Mouse (Mus musculus) kidney, adult 9 months (tissue): Measurements from ENCODE around the gene Clic1.
"Not testable (repeated sequence)": the region's sequence is repeated elsewhere in the genome, so short reads cannot be mapped to it uniquely, and the experiment has no call there.

Experiments
- DNase-seq: peaks from one replicate; pipeline ENCODE4 v3.0.0; 2022

The Clic1 gene

GRCm38 (mm10) chr17:35021163-35021808, 28.5 kb upstream of the Clic1 start:
- DNase-seq = peak; percentile 90

DNA sequence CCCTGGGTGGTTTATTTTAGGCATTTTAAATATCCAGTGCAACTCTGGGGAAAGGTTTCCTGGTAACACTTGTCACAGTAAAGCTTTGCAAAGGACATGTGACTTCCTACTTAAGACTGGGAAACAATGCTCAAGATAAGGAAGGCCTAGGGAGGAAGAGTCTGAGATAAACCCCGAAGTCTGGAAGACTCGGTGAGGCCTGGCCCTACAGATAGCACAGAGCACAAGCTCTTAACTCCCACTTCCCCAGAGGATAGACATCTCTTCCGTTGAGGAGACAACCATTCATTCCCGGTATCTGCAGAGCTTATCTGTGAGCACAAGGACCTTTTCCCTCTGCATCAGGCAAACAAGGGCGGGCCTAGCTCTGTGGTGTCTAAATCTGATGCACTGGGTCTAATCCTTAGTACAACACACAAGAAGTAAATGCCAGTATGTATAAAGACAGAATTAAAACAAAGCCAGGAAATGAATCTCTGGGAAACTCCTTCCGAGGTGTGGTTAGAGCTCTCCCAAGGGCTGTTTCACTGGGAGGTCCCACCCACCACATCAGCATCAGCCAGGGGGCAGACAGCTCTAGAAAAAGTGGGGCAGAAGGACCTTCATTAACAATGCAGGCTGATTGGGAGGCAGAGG, 27.8 kb upstream of the Clic1 start:
- no peak for DNase-seq

- DNase-seq = no peak
Observed at GRCm38 (mm10) chr17:35022541-35023060, 27.2 kb upstream of the Clic1 start.

- DNase-seq = no peak
Observed at GRCm38 (mm10) chr17:35023221-35023620, 26.5 kb upstream of the Clic1 start.

DNA sequence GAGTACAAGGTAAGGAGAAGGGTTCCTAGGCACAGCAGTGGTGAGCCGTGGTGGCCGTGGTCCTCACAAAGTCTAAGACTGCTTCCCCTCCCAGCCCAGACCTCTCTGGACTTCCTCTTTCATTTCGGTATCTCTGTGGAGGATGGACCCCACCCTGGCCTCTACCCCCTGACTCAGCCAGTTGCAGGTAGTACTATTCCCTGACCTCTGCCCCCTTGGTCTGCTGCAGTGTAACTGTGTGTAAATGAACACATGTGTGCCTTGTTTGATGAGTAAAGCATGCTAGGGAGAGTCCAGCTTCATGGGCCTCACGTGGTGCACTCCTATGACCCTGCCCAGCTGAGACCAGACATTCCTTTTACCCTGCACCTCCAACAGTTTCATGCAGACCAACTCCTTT, 26.0 kb upstream of the Clic1 start:
- no peak for DNase-seq

DNA sequence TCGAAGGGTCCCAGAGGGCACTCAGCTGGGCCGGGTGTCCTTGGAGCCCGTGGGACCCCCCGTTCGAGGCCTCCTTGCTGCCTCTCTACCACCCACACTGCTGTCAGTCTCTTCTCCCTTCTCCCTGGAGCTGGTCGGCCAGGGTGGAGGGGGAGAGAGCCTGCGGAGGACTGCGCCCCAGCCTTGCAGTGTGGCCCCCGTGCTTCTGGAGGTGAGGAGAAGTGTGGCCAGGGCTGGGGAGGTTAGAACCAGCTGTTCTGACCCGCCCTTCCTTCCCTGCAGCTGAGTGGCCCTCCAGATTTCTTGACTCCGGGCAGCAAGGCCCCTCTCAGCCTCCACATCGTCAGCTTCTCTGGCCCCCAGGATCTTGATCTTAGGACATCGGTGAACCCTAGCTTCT, 25.5 kb upstream of the Clic1 start:
- no peak for DNase-seq

- DNase-seq = no peak
Observed at GRCm38 (mm10) chr17:35024691-35025488, 24.9 kb upstream of the Clic1 start.

DNA sequence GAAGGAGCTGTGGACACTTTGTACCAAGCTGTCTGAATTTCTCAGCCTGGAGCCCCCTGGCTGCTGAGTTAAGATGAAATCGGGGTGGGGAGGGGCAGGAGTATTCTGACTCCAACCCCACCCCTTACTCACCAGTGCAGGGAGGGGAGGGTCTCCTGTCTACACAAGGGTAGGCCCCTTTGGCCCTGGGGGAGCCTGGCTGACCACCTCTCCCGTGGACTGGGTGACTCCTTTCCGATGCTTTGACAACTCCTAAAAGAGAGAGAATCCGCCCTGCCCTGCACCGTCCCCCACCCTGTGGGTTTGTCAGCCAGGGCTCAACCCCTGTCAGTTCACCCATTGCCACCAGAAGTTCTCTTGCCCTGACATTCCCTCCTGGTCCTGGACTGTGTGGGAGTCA, 23.6 kb upstream of the Clic1 start:
- no peak for DNase-seq

DNA sequence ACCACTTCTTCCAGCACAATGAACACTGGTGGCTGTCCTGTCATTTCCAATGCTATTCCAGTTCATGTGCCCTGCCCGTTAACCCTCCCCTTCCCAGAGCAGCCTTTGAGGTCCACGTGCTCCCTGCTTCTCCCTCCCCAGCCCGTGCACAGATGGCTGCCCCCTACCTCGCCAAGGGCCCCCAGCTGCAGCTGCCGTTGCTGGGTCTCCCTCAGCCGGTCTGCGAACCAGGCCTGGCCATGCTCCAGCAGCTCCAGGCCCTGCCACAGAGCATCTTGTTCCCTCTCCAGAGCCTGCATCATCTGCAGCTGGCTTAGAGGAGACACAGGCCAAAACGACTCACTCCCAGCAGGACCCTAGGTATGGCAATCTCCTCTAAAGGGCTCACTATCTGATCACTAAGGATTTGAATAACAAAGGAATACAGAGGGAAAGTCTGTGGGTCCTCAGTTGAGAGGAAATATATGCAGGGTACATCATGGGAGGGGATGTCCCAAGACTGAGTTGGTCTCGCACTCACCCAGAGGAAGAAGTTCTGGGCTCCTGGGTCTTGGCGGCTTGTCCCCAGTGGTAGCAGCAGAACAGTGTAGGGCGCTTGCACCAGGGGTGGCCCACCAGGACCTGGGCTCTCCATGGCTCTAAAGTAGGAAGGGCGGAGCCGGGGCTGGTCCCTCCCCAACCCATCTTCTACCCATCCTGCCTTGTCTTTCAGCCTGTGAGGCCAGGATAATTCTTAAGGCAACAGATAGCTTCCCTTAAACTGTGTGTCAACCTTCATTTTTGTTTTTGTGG, 22.3 kb upstream of the Clic1 start, which contains the start of gene Sapcd1:
Sapcd1 (minus strand) TSS at position 740 of the 792 bp plus-strand sequence.
- no peak for DNase-seq

GRCm38 (mm10) chr17:35028315-35028714, 21.5 kb upstream of the Clic1 start:
- DNase-seq = no peak

DNA sequence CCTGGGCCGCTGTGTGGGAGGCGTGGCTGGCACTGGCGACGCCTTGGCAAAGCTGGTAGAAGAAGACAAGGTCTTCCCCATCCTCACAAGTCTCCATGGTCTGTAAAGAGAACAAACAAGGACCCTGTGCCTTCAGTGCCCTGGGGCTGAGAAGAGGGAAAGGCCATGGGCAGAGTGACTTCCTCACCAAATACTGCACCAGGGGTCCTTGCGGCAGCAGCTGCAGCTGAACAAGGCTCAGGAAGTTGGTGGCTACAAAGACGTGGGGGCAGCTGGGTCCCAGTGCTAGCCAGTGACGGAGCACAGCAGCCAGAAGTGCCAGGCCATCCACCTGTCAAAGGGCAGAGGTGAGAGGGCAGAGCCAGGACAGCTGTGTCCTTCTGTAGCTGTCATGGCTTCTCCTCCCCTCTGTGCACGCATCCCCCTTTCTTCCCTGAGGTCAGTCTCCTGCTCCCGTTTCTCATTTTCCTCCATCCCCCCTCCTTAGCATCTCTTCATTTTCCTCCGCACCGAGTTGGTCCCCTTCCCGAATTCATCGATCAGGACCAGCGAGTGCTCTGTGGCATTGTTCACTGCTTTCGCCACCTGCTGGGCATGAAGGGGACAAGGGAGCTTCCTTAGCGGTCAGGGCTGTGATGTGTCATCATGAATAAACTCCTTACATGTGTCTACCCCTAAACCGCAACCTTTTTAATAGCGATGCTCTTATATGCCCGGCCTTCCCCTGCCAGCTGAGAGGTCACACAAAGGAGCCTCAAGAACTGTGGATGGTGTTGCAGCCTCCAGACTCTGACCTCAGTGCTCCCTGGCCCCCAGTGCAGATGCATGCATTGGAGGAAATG, 19.9 kb upstream of the Clic1 start:
- DNase-seq = no peak

DNA sequence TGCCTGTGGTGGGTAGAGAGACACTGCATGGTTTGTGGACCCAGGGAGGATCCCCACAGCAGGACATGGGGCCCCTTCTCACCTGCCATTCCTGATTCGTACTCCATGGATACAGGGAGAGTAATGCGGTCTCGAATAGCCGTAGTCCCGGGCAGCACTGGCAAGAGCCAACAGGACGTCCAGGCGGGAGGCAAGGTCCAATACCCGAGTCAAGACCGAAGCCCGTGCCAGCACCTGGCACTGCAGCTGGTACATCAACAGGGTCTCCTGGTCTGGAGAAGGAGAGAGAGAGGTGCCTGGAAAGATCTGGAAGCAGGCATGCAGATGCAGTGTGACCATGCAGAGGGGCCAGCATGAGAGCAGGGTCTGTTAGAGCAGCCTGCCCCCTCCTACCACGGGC, 18.5 kb upstream of the Clic1 start:
- no peak for DNase-seq

- no peak for DNase-seq
Observed at GRCm38 (mm10) chr17:35031880-35032279, 17.9 kb upstream of the Clic1 start.

DNA sequence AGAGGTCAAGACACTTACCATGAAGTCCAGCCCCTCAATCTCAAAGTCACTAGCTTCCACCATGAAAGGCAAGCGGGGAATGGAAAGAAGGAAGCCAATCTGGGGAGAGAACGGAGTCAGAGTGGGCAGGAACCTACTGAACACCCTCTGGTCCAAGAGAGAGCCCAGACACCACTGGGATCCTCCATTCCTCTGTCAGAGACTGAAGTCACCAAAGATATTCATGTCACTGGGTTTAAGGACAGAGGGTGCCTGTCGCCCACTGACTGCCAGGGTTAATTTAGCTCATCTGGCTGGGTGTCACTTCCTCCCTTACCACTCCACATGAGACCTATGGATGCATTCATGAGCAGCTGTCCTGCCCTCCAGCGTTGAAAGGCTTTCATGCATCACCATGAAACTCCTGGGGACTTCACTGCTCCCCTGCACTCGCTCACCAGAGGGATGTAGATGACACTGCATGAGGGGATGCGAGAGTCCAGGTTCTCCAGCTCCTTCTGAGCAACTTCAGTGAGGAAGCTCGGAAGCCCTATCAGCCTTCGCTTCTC, 17.4 kb upstream of the Clic1 start:
- no peak for DNase-seq

DNA sequence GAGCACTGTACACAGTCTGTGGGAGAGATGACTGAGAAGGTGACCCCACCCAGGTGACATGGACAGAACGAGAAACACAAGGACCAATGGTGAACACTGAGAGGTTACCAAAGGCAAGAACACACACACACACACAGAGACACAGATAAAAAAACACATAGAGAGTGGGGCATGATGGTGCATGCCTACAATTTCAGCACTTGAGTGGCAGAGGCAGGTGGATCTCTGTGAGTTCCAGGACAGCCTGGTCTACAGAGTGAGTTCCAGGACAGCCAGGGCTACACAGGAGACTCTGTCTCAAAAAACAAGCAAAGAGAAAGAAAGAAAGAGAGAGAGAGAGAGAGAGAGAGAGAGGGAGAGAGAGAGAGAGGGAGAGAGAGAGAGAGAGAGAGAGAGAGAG, 16.1 kb upstream of the Clic1 start:
- DNase-seq = not testable (repeated sequence)

- no peak for DNase-seq
Observed at GRCm38 (mm10) chr17:35034896-35035295, 14.9 kb upstream of the Clic1 start.

- DNase-seq = no peak
Observed at GRCm38 (mm10) chr17:35039121-35039873, 10.5 kb upstream of the Clic1 start.

- no peak for DNase-seq
Observed at GRCm38 (mm10) chr17:35043794-35044193, 6.0 kb upstream of the Clic1 start.

GRCm38 (mm10) chr17:35044904-35045806, 4.6 kb upstream of the Clic1 start:
- no peak for DNase-seq
